Mouse (Mus musculus) forelimb bud, embryonic 11.5 days (tissue): ENCODE measurements at regions not wholly inside any gene's neighbourhood (a gene's known extent, or its start where the extent isn't known, plus 50 kb on each side); places are given as distances from the start of the nearest gene placed in this dataset.
A peak's percentile ranks its signal among the peaks of the same experiment; 100 is the strongest.

Source experiments
- DNase-seq: peaks from one replicate; pipeline ENCODE4 v3.0.0-alpha.2; 2012; ENCODE audit warnings: low read depth, low spot score

GRCm38 (mm10) chrX:44228847-44229246 is 139.3 kb downstream of the Dcaf12l2 start:
- DNase-seq: peak; percentile 2
